Mouse (Mus musculus): ENCODE results near the gene Ube2l6.
"Not testable (repeated sequence)": the region's sequence is repeated elsewhere in the genome, so short reads cannot be mapped to it uniquely, and the experiment has no call there.

The Ube2l6 gene

GRCm38 (mm10) chr2:84793154-84793553 lies 5.5 kb upstream of the Ube2l6 start:
- DNase-seq (ENCODE audit: low read depth): no peak

GRCm38 (mm10) chr2:84793871-84794270 lies 4.8 kb upstream of the Ube2l6 start:
- no peak for DNase-seq (ENCODE audit: low read depth)

- no peak for DNase-seq (ENCODE audit: low read depth)
Measured at GRCm38 (mm10) chr2:84797833-84798492, 665 bp upstream of the Ube2l6 start.

- peak; percentile 66 for DNase-seq (ENCODE audit: low read depth)
Measured at GRCm38 (mm10) chr2:84799041-84799561, 473 bp downstream of the Ube2l6 start.

- DNase-seq (ENCODE audit: low read depth): no peak
Measured at GRCm38 (mm10) chr2:84800304-84800703, 1.7 kb downstream of the Ube2l6 start.

GRCm38 (mm10) chr2:84801223-84801622 lies 2.6 kb downstream of the Ube2l6 start:
- not testable (repeated sequence) for DNase-seq (ENCODE audit: low read depth)

GRCm38 (mm10) chr2:84803963-84804362 lies 5.3 kb downstream of the Ube2l6 start:
- DNase-seq (ENCODE audit: low read depth): no peak

GRCm38 (mm10) chr2:84806546-84806945 lies 7.9 kb downstream of the Ube2l6 start:
- no peak for DNase-seq (ENCODE audit: low read depth)

GRCm38 (mm10) chr2:84809330-84809729 lies 10.7 kb downstream of the Ube2l6 start:
- DNase-seq (ENCODE audit: low read depth): no peak

GRCm38 (mm10) chr2:84810526-84810885 lies 11.9 kb downstream of the Ube2l6 start:
- DNase-seq (ENCODE audit: low read depth): no peak

- peak; percentile 72 for DNase-seq (ENCODE audit: low read depth)
Measured at GRCm38 (mm10) chr2:84810886-84811577, 12.4 kb downstream of the Ube2l6 start.

- DNase-seq (ENCODE audit: low read depth): no peak
Measured at GRCm38 (mm10) chr2:84811880-84812279, 13.3 kb downstream of the Ube2l6 start.

- no peak for DNase-seq (ENCODE audit: low read depth)
Measured at GRCm38 (mm10) chr2:84812676-84813075, 14.0 kb downstream of the Ube2l6 start.

- DNase-seq (ENCODE audit: low read depth): no peak
Measured at GRCm38 (mm10) chr2:84819861-84820260, 21.2 kb downstream of the Ube2l6 start.

GRCm38 (mm10) chr2:84822552-84822951 lies 23.9 kb downstream of the Ube2l6 start, which contains the start of gene Smtnl1:
Gene Smtnl1, minus strand, starts transcription at chr2:84822652.
- no peak for DNase-seq (ENCODE audit: low read depth)

GRCm38 (mm10) chr2:84823237-84823636 lies 24.6 kb downstream of the Ube2l6 start:
- DNase-seq (ENCODE audit: low read depth): no peak

- DNase-seq (ENCODE audit: low read depth): peak; percentile 85
Measured at GRCm38 (mm10) chr2:84826488-84827282, 28.1 kb downstream of the Ube2l6 start, which contains the start of gene Timm10. Gene Timm10, plus strand, starts transcription at chr2:84826997.

GRCm38 (mm10) chr2:84827283-84827920 lies 28.8 kb downstream of the Ube2l6 start:
- DNase-seq (ENCODE audit: low read depth): no peak

GRCm38 (mm10) chr2:84831666-84832391 lies 33.2 kb downstream of the Ube2l6 start:
- peak; percentile 64 for DNase-seq (ENCODE audit: low read depth)

- DNase-seq (ENCODE audit: low read depth): no peak
Measured at GRCm38 (mm10) chr2:84837107-84837506, 38.5 kb downstream of the Ube2l6 start.

Measured in fibroblast of lung, adult 2 months (primary cell).